Mouse (Mus musculus): ENCODE measurements around the gene Chn1. TPM values are rescaled to one million over a fixed set of nuclear protein-coding genes. Genes with fewer than 3 reads are reported as not detected.
"Not testable (repeated sequence)": the region's sequence is repeated elsewhere in the genome, so short reads cannot be mapped to it uniquely, and the experiment has no call there.

The Chn1 gene
- polyA plus RNA-seq (2012; rRNA removed): 1.7 and 3.1 TPM in 2 replicates

GRCm38 (mm10) chr2:73774786-73775682 is at the start of gene Chn1:
Gene Chn1 (minus strand): TSS chr2:73775346.
- Histone ChIP-seq H3K27ac (ENCODE audit: control insufficient read depth, insufficient read depth, low read length) (no peak within 1 kb of the TSS), H3K36me3 (ENCODE audit: control insufficient read depth, insufficient read depth, low read length) (no peaks in the 10 kb centered on the region), H3K4me1 (replicated peaks; ENCODE audit: control insufficient read depth, insufficient read depth, low read length) (peaks cover 4% of the 10 kb centered on the region), H3K27me3 (ENCODE audit: control insufficient read depth, insufficient read depth, low read length) (peaks cover 16% of the 10 kb centered on the region), H3K4me3 (ENCODE audit: control insufficient read depth, insufficient read depth, low read length) (peak within 1 kb of the TSS; percentile 38)
- DNase-seq: peak; percentile 18
- WGBS: 12% methylated on average over 113 of the region's 131 CpGs
- no peak for TF ChIP-seq CTCF (IDR thresholded peaks at IDR 0.05; ENCODE audit: borderline replicate concordance, control insufficient read depth, extremely low read depth, insufficient read depth, low read length, poor library complexity)
- no peak for TF ChIP-seq POLR2A (IDR thresholded peaks at IDR 0.05; ENCODE audit: control insufficient read depth, extremely low read depth, insufficient read depth, low read length, poor library complexity)

- Histone ChIP-seq H3K4me1 (replicated peaks; ENCODE audit: control insufficient read depth, insufficient read depth, low read length) (no peaks in the 10 kb centered on the region), H3K36me3 (ENCODE audit: control insufficient read depth, insufficient read depth, low read length) (peaks cover 41% of the 10 kb centered on the region), H3K27me3 (ENCODE audit: control insufficient read depth, insufficient read depth, low read length) (no peaks in the 10 kb centered on the region), H3K27ac (ENCODE audit: control insufficient read depth, insufficient read depth, low read length) (no peak overlapping the region), H3K4me3 (ENCODE audit: control insufficient read depth, insufficient read depth, low read length) (no peak overlapping the region)
- DNase-seq: no peak
- 31% methylated on average over 4 of the region's 4 CpGs for WGBS
- no peak for TF ChIP-seq CTCF (IDR thresholded peaks at IDR 0.05; ENCODE audit: borderline replicate concordance, control insufficient read depth, extremely low read depth, insufficient read depth, low read length, poor library complexity)
- TF ChIP-seq POLR2A (IDR thresholded peaks at IDR 0.05; ENCODE audit: control insufficient read depth, extremely low read depth, insufficient read depth, low read length, poor library complexity): no peak
Observed at GRCm38 (mm10) chr2:73818742-73819141, 43.6 kb upstream of the Chn1 start.

GRCm38 (mm10) chr2:73807609-73808008 is 32.5 kb upstream of the Chn1 start:
- DNase-seq: no peak
- WGBS: 91% methylated on average over 8 of the region's 8 CpGs
- no peak for TF ChIP-seq POLR2A (IDR thresholded peaks at IDR 0.05; ENCODE audit: control insufficient read depth, extremely low read depth, insufficient read depth, low read length, poor library complexity)
- no peak for TF ChIP-seq CTCF (IDR thresholded peaks at IDR 0.05; ENCODE audit: borderline replicate concordance, control insufficient read depth, extremely low read depth, insufficient read depth, low read length, poor library complexity)
- no peaks in the 10 kb centered on the region for H3K27me3 ChIP-seq (ENCODE audit: control insufficient read depth, insufficient read depth, low read length)
- H3K4me3 ChIP-seq (ENCODE audit: control insufficient read depth, insufficient read depth, low read length): no peak overlapping the region
- no peaks in the 10 kb centered on the region for H3K36me3 ChIP-seq (ENCODE audit: control insufficient read depth, insufficient read depth, low read length)
- H3K4me1 ChIP-seq (replicated peaks; ENCODE audit: control insufficient read depth, insufficient read depth, low read length): no peaks in the 10 kb centered on the region
- no peak overlapping the region for H3K27ac ChIP-seq (ENCODE audit: control insufficient read depth, insufficient read depth, low read length)

GRCm38 (mm10) chr2:73800127-73800526 is 25.0 kb upstream of the Chn1 start:
- WGBS: 91% methylated on average over 9 of the region's 9 CpGs
- H3K4me1 ChIP-seq (replicated peaks; ENCODE audit: control insufficient read depth, insufficient read depth, low read length); H3K27me3 ChIP-seq (ENCODE audit: control insufficient read depth, insufficient read depth, low read length); H3K4me3 ChIP-seq (ENCODE audit: control insufficient read depth, insufficient read depth, low read length); DNase-seq; H3K27ac ChIP-seq (ENCODE audit: control insufficient read depth, insufficient read depth, low read length); H3K36me3 ChIP-seq (ENCODE audit: control insufficient read depth, insufficient read depth, low read length): not testable (repeated sequence)

- no peak for DNase-seq
- no peaks in the 10 kb centered on the region for H3K4me1 ChIP-seq (replicated peaks; ENCODE audit: control insufficient read depth, insufficient read depth, low read length)
- 81% methylated on average over 5 of the region's 5 CpGs for WGBS
- no peaks in the 10 kb centered on the region for H3K27me3 ChIP-seq (ENCODE audit: control insufficient read depth, insufficient read depth, low read length)
- no peak overlapping the region for H3K4me3 ChIP-seq (ENCODE audit: control insufficient read depth, insufficient read depth, low read length)
- no peak overlapping the region for H3K27ac ChIP-seq (ENCODE audit: control insufficient read depth, insufficient read depth, low read length)
- TF ChIP-seq POLR2A (IDR thresholded peaks at IDR 0.05; ENCODE audit: control insufficient read depth, extremely low read depth, insufficient read depth, low read length, poor library complexity) (no peak), CTCF (IDR thresholded peaks at IDR 0.05; ENCODE audit: borderline replicate concordance, control insufficient read depth, extremely low read depth, insufficient read depth, low read length, poor library complexity) (no peak)
- no peaks in the 10 kb centered on the region for H3K36me3 ChIP-seq (ENCODE audit: control insufficient read depth, insufficient read depth, low read length)
Observed at GRCm38 (mm10) chr2:73798786-73799185, 23.6 kb upstream of the Chn1 start.

- WGBS: 80% methylated on average over 4 of the region's 4 CpGs
- Histone ChIP-seq H3K27me3 (ENCODE audit: control insufficient read depth, insufficient read depth, low read length) (no peaks in the 10 kb centered on the region), H3K4me3 (ENCODE audit: control insufficient read depth, insufficient read depth, low read length) (no peak overlapping the region), H3K27ac (ENCODE audit: control insufficient read depth, insufficient read depth, low read length) (no peak overlapping the region), H3K36me3 (ENCODE audit: control insufficient read depth, insufficient read depth, low read length) (no peaks in the 10 kb centered on the region), H3K4me1 (replicated peaks; ENCODE audit: control insufficient read depth, insufficient read depth, low read length) (no peaks in the 10 kb centered on the region)
- no peak for DNase-seq
- TF ChIP-seq CTCF (IDR thresholded peaks at IDR 0.05; ENCODE audit: borderline replicate concordance, control insufficient read depth, extremely low read depth, insufficient read depth, low read length, poor library complexity) (no peak), POLR2A (IDR thresholded peaks at IDR 0.05; ENCODE audit: control insufficient read depth, extremely low read depth, insufficient read depth, low read length, poor library complexity) (no peak)
Observed at GRCm38 (mm10) chr2:73798136-73798535, 23.0 kb upstream of the Chn1 start.

Measured in thymus, adult 2 months (tissue).